Mouse (Mus musculus): ENCODE results near the gene Esyt2. TPM values are rescaled to one million over a fixed set of nuclear protein-coding genes. Genes with fewer than 3 reads are reported as not detected.

Gene Esyt2
- total RNA-seq, 2 experiments from 2014 or later, result 34.4 to 41.6 TPM

DNA sequence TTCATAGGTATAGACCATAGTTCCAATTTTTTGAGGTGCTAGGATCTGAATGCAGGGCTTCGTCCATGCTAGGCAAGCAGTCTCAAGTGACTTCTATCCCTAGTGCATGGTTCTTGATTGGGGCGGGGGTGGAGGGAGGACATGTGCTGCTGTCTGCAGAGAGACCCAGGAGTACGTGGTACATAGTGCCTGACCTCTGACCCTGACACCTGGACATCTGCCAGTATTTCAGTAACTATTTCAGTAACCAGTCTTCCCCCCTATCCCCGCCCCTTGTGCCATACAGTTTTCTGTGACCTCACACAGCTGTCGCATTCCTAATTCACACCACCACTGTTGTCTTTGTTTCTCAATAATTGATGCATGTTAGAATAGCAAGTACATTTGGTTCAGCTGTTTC is 71.4 kb downstream of the Esyt2 start:
- DNase-seq (ENCODE audit: low spot score in 2 of 2), result no peak

DNA sequence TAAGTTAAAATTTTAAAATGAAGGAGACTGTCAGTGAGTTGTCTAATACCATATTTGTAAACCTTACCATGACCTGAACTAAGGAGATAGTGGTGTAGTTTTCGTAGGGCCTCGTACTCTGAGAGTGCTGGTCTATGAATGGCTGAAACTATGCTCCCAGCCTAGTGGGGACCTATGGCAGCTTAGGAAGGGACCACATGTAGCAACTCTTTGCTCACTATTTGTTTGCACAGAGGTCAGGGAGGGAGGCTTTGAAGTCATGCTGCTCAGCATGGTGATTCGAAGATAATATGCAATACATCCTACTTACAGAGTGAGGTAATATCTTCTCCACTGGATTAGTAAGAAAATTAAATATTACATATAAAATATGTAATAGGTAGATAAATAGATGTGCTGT is 73.7 kb downstream of the Esyt2 start:
- DNase-seq (ENCODE audit: low spot score in 2 of 2), result no peak

DNA sequence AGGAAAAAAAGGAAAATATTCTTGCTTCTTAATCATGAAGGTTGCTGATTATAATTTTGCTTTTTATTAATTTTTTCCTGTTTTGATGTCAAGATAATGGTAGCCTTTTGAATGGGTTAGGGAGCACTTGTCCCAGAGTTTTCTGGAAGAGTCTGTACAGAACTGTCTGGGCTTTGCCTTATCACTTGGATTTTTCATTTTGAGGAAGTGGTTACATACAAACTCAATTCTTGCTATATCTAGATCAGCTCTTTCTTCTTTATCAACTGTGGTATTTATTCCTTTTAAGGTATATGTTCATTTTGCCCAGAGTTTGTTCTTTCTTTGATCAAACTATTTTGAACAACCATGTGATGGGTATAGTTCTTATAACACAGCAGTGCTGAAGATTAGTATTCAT is 81.1 kb downstream of the Esyt2 start:
- DNase-seq (ENCODE audit: low spot score in 2 of 2), result no peak

DNA sequence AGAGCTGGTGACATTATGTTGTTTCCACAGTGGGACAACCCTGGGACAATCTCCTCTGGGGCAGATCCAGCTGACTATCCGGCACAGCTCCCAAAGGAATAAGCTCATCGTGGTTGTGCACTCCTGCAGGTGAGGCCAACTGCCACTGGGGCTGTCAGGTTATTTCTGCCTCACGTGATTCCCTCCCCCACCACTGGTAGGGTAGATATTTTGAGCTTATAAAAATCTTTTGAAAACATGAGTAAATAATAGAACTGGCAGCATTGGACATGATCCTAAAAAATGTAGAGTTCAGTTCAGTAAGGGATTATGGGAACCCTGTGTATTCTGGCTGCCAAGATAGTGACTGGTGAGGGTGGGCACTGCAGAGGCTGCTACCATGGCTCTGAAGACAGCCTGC is 85.9 kb downstream of the Esyt2 start:
- DNase-seq (ENCODE audit: low spot score in 2 of 2), result no peak

DNA sequence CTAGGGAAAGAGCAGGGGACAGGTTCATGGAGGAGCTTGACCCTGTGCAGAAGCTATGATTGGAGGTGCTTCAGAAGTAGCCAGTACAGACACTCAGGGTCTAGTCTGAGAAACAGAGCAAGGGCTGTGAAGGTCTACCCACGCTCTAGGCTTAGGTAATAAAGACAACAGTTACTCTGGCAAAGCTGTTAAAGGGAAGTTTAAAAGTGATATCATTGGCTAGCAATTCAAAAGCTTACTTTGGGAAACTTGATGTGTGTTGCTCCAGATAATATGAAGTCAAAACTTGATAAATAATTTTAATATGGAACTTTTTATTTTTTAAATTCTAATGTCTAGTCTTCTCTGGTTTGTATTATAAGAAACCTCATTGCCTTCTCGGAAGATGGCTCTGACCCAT is 86.3 kb downstream of the Esyt2 start:
- DNase-seq (ENCODE audit: low spot score in 2 of 2), result no peak

DNA sequence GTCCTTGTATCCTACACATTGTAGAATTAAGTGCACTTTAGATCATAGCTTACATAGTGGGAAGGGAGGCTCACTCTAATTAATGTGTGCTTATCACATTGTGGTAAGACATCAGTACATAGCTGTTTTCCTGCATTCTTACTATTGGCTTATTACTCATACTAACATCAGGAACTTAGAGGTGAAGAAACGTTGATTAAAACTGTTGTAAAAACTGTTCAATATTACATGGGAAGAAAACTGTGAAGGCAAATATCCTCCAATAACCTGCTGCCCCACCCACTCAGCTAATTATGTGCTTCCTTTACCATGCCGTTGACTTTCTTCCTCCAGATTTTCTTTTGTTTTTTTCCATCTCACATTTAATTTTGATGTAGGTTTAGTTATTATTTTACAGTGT is 87.9 kb downstream of the Esyt2 start:
- DNase-seq (ENCODE audit: low spot score in 2 of 2), result no peak

DNA sequence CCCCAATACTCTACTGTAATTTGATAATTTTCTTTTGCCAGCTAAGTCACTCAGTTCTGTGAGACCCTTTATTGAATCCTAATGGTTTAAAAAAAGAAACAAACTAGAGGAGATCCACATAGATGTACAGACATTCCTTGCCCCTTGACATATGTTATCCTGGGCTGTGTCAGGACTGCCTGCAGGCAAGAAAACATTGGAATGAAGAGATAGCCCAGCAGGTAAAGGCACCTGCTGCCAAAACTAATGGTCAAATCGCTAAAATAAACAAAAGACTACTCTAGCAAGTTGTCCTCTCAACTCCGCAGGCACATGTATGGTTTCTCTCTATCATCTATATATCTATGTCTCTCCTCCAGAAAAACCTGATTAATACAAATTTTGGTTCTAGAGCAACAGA is 102.1 kb downstream of the Esyt2 start:
- DNase-seq (ENCODE audit: low spot score in 2 of 2), result no peak

DNA sequence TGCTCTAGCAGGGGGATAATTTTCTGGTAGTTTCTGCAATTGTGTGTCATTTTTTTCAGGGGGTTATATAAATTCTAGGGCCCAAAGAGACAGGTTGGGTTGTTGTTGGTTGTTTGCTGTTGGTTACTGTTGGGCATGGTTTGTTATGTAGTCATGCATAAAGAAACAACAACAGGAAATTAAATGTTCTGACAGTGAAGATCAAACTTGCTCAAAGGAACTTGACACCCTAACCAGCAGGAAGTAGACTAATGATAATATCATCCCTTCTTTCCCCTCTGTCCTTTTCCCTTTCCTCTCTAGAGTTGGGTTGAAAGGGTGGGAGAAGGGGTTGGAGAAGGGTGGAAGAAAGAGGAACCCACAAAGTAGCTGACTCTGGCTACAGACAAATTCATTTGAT is 103.0 kb downstream of the Esyt2 start:
- no peak for DNase-seq (ENCODE audit: low spot score in 2 of 2)

DNA sequence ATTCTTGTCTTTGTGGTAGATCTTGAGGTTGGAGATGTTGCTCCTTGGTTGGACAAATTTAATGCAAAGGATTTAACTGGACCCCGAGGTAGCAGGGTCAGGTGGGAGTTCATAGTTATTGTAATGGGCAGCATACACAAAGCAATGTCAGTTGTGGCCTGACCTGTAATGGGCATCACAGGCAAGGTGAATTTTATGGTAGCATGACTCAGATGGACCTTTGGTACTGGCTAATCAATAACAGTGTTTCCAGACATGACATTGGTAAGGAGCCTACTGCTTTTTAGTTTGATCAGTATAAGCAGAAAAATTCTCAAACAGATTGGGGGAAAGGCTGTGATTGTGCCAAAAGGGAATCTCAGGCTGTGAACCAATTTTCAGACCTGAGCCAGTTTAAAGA is 105.8 kb downstream of the Esyt2 start:
- DNase-seq (ENCODE audit: low spot score in 2 of 2), result no peak

DNA sequence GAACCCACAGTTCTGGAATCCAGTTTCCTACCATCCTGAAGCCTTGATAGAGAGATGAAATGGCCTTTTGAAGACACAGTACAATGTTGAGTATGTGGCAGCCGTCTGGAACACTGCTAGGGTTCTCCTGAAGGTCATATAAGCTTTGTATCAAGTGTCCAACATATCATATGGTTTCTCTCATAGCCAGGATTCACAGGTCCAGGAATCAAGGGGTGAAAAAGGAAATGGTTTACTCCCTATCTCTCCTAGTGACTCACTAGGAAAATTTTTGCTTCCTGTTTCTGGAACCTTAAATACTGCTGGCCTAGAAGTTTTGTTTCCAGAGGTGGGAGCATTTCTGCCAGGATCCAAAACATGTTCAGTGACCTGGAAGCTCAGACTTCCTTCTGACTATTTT is 108.9 kb downstream of the Esyt2 start:
- DNase-seq (ENCODE audit: low spot score in 2 of 2), result no peak

DNA sequence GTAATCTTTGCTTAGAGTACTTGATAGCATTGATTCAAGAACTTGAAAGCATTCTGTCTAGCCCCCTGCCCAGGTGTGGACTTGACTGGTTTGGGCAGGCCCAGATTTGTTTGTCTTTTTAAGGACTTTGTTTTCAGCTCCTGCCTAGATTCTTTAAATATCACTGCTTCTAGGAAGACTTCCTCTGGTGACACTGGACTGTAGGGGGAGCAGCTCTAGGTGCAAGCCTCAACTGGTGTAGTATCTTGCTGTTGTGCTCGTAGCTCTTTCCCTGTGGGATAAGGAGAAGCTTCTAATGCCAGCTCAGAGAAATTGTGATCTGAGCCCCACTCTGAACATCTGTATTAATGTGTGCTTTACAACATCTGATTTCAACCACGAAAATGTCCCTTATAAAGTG is 113.3 kb downstream of the Esyt2 start:
- no peak for DNase-seq (ENCODE audit: low spot score in 2 of 2)

DNA sequence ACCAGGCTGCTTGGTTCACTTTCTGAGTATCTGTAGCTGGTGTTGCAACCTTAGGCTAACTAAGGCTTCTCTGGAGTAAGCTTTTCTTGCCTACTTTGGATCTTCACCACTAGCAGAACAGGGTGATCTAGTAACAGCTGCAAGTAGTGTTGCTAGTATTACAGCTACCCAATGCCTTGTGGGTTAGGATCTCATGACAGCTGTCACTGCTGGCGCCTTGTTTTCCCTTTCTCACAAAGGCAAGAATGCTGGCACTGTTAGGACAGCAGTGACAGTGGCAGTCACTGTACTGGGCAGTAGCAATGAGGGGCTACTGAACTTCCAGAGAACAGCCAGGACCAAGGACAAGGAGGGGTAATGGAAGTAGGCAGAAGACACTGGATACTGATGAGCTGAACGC is 114.3 kb downstream of the Esyt2 start:
- DNase-seq (ENCODE audit: low spot score in 2 of 2), result no peak

DNA sequence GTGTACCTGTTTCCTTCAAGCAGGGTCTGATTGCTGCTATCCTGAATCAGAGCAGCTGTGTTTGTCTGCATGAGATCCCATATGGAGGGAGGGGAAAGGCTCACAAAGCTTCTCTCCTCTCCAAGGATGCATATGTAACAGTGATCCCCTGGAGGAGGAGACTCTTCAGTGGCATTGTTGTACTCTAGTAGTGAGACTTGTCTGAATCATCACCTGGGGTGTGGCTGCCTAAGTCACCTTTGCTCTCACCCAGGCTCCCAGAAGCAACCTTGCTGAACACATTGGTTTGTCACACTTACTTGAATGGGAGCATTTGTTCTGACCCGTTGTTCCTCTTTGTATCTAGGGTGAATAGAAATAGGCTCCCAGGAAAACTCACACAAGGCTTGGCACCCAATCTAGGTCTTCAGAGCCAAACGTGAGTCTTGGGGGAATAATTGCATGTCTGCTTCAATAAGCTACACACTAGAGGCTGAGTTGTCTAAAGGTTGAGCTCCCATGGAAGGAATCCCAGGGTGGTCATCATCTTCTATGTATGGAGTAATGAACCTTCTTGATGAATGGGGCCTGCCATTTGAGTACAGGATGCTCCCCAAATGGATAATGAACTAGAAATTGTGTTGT is 115.2 kb downstream of the Esyt2 start:
- no peak for DNase-seq (ENCODE audit: low spot score in 2 of 2)

DNA sequence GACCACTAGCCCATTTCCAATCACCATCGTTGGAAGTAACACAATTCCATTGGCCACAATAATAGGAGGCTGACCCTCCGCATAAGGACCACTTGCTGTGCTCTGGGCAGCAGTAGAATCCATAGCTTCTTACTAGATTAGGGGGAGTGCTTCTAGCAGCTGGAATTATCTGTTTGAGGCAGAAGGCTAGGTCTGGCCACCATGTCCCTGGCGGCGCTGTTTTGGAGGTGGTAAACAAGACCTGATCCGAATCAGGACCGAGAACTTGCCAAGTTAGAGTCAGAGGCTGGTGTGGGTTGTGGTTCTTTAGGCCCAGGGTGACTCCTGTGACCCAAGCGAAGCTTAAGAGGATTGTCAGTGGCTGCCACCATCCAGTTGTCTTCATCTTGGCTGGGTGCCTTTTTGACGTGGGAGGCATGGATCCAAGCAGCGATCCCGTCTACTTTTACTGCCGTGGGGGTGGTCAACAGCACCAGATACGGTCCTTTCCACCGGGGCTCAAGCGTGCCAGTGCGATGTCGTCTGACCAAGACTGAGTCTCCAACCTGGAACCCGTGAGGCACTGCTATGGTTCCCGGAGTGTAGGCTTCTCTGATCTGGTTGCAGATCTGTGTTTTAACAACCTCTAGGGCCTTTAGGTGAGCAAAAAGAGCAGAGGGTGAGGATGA is 123.2 kb downstream of the Esyt2 start:
- DNase-seq (ENCODE audit: low spot score in 2 of 2), result peak in 1 of 2 experiments; percentile 11

DNA sequence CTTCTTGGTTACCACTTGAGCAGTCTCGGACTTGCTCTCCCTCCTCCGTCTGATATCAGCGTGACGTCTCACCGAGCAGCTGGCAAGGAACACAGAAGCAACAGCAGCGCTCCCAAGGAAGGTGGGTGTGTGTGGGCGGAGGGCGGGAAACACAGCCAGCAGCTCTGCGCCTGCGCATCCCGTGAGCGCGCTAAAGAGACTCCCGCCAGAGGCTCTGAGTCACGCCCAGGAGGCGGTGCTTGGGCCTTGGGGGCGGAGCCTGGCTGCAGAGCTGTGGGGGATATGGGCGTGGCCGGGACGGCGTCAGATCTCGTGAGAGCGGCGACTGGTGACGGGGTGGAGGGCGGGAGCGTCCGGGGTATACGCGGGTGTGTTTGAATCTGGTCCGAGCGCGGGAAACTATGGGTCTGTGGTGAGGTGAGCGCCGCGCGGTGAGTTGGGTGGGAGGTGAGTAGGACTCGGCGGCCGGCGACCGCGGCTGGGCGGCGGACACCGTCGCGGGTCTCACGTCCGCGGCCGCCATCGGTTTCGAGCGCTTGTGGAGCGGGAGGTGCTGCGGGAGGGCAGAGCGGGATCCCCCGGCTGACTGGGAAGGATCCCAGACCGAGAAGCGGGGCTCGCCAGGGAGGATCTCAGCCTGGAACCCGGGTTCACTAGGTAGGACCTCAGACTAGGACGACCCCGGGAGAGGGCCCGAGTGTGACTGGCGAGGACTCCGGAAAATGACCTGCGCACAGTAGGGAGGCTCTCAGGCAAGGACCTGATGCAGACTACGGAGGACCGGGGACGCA is 124.2 kb downstream of the Esyt2 start, which contains the start of gene Ncapg2:
Ncapg2 (plus strand) TSS at position 358 of the 791 bp plus-strand sequence.
- peak; percentile 97 to 99 for DNase-seq (ENCODE audit: low spot score in 2 of 2)

DNA sequence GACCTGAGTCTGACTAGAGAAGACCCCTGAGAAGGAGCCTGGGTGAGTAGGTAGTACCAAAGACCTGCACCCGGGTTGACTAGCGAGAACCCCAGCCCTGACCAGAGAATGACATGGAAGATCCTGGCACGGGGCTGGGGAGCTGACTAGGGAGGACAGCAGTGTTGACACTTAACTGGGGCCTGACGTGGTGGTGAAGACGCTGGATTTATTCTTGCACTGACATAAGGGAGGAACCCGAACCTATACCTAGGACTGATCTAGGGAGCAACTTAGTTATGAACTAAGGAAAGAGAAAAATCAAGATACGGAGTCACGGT is 124.8 kb downstream of the Esyt2 start:
- peak in 1 of 2 experiments; percentile 39 for DNase-seq (ENCODE audit: low spot score in 2 of 2)

DNA sequence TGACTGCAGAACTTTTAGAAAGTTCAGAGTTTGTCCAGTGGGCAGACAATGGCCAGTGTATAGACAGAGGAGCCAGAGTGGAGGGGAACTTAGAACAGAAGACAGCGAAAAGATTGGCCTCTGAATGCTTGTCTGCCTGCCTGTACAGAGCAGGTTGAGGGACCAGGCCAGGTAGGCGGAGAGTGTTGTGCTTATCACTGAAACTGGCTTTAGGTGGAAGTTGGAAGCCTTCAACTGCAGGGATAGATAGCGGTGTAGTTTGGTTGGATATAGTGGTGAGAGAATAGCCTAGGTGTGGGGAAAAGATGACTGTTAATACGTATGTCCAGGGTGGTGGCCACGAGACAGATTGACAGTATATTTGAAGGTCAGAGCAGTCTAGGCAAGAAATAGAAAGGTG is 126.9 kb downstream of the Esyt2 start:
- DNase-seq (ENCODE audit: low spot score in 2 of 2), result no peak

DNA sequence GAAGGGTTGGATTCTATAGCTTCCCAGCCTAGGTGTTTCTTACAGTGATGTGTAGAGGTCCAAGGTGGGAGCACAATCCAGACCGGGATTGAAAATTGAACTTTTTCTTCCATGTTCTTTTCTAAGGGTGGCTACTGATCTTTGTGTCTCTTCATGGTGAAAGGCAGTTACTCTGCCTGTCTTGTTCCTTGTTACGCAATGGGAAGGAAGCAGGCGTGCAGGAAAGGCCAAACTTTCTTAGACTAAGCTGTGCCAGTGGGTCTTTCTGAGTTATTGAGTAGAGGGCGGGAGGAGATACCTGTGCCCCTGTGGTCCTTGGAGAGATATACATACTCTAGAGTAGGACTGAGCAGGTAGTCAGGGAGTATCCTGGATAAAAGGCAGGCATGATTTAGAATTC is 133.9 kb downstream of the Esyt2 start:
- DNase-seq (ENCODE audit: low spot score in 2 of 2), result no peak

DNA sequence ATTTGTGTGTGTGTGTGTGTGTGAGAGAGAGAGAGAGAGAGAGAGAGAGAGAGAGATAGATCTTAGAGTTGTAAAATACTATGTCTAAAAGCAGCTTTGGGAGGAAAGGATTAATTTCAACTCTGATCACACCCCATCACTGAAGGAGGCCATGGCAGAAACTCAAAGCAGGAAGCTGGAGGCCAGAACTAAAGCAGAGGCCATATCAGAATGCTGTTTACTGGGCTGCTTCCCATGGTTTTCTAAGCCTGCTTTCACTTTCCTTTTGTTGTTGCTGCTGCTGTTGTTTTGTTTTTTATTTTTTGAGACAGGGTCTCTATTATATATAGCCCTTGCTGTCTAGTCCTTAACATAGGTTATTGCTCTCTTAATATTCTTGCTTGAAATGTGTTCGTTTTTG is 135.5 kb downstream of the Esyt2 start:
- DNase-seq (ENCODE audit: low spot score in 2 of 2), result no peak

DNA sequence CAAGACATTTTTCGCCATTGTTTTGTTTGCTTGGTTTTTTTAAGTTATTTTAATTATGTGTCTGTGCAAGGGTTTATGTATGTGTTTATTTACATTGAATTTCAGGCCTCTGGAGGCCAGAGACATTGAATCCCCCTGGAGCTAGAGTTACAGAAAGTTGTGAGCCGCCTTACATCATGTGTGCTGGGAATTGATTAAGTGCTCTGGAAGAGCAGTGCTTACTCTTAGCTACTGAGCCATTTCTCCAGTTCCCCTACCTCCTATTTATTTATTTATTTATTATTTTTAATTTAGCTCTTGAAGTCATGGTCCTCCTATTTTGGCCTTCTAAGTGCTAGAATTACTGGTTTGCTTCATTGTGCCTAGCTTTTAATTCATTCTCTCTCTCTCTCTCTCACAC is 140.7 kb downstream of the Esyt2 start:
- DNase-seq (ENCODE audit: low spot score in 2 of 2), result no peak

DNA sequence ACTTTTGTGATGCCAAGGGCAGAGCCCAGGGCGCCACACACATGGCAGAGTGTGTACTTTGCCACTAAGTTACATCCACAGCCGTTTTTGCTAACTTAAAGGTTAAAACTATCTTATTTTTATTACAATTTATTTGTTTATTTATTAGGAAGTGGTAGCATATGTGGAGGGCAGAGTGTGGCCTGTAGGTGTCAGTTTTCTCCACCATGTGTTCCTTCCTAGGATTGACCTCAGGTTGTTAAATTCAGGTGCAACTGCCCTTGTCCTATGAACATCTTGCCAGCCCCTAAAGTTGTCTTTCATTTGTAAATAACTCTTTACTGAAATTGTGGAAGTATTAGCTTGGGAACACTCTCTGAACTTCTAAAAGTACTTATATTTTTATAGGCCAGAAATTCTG is 144.4 kb downstream of the Esyt2 start:
- DNase-seq (ENCODE audit: low spot score in 2 of 2), result no peak

DNA sequence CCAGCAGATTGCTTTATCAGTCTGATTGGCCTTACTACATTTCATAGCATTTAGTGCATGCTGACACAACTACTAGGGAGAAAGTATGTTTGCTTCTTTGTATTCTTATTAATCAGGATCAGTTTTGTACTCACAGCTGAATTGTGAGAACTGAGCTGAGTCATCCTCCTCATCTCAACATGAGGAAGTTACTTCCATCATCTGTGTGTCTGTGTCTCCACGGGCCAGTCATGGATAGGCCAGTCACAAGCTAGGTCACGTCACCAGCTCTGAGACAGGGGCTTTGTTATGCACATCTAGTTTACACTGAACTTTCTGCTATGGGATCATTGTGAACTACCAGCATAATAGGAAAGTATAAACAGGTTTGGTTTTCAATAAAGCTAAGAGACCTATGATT is 152.7 kb downstream of the Esyt2 start:
- DNase-seq (ENCODE audit: low spot score in 2 of 2), result no peak

DNA sequence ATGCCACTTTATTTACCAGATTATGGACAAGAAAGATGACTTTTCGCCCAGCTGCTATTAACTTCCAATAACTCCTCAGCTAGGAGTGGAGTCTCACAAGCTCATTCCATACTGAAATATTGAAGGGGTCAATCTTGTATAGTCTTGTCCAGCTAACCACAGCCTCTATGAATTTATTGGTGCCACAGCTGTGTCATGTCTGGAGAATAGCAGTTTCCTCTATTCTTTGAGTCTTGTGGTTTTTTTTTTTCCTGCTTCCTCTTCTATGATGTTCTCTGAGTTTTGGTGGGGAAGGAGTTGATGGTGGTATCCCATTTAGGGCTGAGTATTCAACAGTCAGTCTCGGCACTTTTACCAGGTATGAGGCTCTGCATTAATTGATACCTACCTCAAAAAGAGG is 154.2 kb downstream of the Esyt2 start:
- no peak for DNase-seq (ENCODE audit: low spot score in 2 of 2)

All from gastrocnemius, postnatal 4 days (tissue).